Mouse (Mus musculus) small intestine, adult 2 months (tissue): ENCODE data around the gene Tchhl1.
A peak's percentile ranks its signal among the peaks of the same experiment; 100 is the strongest.

Experiments used
- CTCF ChIP-seq: fragments of 200-500 bp; IDR thresholded peaks from 2 replicates; pipeline ENCODE4 v1.5.1; 2012; ENCODE audit warnings: low read depth, mild to moderate bottlenecking, control low read depth, inconsistent platforms, low read length, moderate library complexity, mixed read lengths; ENCODE audit not compliant: insufficient replicate concordance, insufficient read length; ENCODE audit errors: extremely low read depth
- POLR2A ChIP-seq: fragments of 200-500 bp; IDR thresholded peaks from 2 replicates; pipeline ENCODE4 v1.6.1; 2012; ENCODE audit warnings: low read depth, mild to moderate bottlenecking, control low read depth, inconsistent platforms, low read length, moderate library complexity

DNA sequence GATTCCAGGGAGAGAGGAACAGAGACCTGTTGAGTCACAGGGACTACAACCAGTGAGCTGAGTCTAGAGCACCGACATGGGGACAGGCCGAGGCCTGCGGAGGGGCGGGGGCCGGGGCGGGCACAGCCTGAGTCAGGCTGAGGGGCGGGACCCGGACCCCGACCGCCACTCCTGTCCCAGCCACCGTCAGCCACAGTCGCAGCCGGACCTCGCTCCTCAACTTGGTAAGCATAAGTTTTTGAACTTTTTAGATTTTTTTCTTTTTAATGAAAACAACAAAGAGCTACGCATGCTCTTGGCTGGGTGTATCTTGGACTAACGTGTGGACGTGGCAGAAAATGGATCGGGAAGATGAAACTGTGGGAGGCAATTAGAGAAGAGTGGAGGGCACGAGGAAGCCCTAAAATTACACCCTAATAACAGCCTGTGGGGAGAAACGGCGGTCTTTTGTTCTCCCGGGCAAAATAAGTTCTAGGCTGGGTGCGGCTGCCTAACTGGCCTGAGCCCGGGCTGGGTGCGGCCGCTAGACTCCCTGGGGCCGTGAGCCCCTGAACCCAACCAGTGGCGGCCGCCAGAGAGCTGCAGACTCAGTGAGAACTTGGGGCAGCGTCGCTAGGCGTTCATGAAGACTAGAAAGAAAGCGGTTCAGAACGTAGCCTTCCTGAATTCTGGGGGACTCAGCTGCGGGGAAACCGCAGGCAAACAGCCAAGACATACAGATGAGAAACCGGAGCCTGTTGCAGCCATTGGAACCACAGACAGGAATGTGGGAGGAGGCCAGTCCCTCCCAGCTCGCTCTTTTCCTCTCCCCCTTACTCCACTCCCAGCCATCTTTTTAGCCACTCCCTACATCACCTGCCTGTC is 52.0 kb downstream of the Tchhl1 start, which contains the start of gene S100a11:
- TF ChIP-seq CTCF (peak; percentile 13; the same call in 1 of the 2 replicates), POLR2A (peak; percentile 82; the same call in 1 of the 2 replicates)
